Mouse (Mus musculus): ENCODE results near the gene Elovl6.

DNA sequence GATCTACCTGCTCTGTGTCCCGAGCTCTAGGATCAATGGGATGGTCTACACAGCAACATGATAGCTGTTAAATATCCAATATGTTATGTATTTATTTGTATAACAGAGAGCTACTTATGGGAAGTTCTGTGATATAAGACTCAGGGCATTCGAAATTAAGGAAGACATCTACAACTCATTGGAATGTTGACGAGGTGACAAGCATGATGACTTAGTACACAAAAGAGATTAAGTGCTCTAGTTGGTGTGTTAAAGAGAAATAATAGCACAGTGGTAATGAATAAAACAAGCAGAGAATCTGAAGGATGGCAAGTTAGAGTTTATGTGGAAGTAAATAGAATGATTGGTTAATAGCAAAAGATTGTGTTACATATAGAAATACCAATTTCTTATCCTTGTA is 61.6 kb downstream of the Elovl6 start:
- TF ChIP-seq CTCF (IDR thresholded peaks at IDR 0.05 in 2 of 3, conservative IDR thresholded peaks at IDR 0.05 in 1 of 3; ENCODE audit: control insufficient read depth in 1 of 3, insufficient read depth in 1 of 3, low read depth in 2 of 3, low read length in 3 of 3, poor library complexity in 1 of 3, severe bottlenecking in 1 of 3) (no peak), NELFE (IDR thresholded peaks at IDR 0.05; ENCODE audit: low read depth, low read length) (no peak), SMC3 (IDR thresholded peaks at IDR 0.05; ENCODE audit: low read depth, low read length) (no peak), MAZ (IDR thresholded peaks at IDR 0.05; ENCODE audit: low read depth, low read length) (no peak), GATA1 (IDR thresholded peaks at IDR 0.05; ENCODE audit: low read depth, low read length) (no peak), ELF1 (IDR thresholded peaks at IDR 0.05; ENCODE audit: low read depth, low read length) (no peak), MAFK (IDR thresholded peaks at IDR 0.05; ENCODE audit: borderline replicate concordance, low read depth, low read length) (no peak), ZC3H11A (IDR thresholded peaks at IDR 0.05; ENCODE audit: low read depth, low read length) (no peak), POLR2A (IDR thresholded peaks at IDR 0.05; ENCODE audit: control insufficient read depth in 1 of 2, insufficient read depth in 1 of 2, low read depth in 1 of 2, low read length in 2 of 2, poor library complexity in 1 of 2) (no peak)

Measured in MEL (cell line).